Mouse (Mus musculus) brain, embryonic 14.5 days (tissue): ENCODE data around the gene Foxk2.
"Not testable (repeated sequence)": the region's sequence is repeated elsewhere in the genome, so short reads cannot be mapped to it uniquely, and the experiment has no call there.

ENCODE experiments used
- CTCF ChIP-seq: fragments of 200-500 bp; IDR thresholded peaks from 2 replicates; pipeline ENCODE4 v1.5.1; 2012; ENCODE audit warnings: inconsistent platforms, mild to moderate bottlenecking, moderate library complexity, borderline replicate concordance; ENCODE audit not compliant: insufficient read depth, insufficient read length; ENCODE audit errors: extremely low read depth
- POLR2A ChIP-seq: fragments of 200-500 bp; IDR thresholded peaks from 2 replicates; pipeline ENCODE4 v1.6.1; 2012; ENCODE audit warnings: mild to moderate bottlenecking, inconsistent platforms, borderline replicate concordance; ENCODE audit not compliant: poor library complexity, insufficient read depth, insufficient read length, severe bottlenecking; ENCODE audit errors: extremely low read depth

- TF ChIP-seq CTCF, POLR2A: not testable (repeated sequence)
These were observed 47.9 kb downstream of the Foxk2 start for GRCm38 (mm10) chr11:121307712-121308111.
